Mouse (Mus musculus): ENCODE measurements at regions not wholly inside any gene's neighbourhood (a gene's known extent, or its start where the extent isn't known, plus 50 kb on each side); places are given as distances from the start of the nearest gene placed in this dataset.

DNA sequence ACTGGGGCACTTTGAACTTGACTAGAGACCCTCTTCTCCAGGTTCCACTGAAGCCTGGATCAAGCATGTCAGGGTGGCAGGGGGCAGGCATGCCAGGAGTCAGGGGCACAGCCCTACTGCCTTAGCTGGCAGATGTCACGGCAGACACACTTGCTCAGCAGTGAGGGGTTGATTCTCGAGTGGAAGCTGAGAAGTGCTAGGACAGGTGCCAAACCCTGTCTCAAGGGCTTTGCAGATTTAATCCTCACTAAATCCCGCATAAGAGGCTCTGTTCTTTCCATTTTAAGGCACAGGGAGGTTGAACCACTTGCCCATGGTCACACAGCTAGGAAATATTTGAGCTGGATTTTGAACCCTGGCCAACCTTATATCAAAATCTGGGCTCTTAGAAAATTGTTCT, 223.5 kb upstream of the Mvb12b start:
- DNase-seq (ENCODE audit: low spot score in 2 of 2): no peak

- no peak for DNase-seq (ENCODE audit: low spot score in 2 of 2)
Observed at GRCm38 (mm10) chr2:34110582-34110981, 222.8 kb upstream of the Mvb12b start.

DNA sequence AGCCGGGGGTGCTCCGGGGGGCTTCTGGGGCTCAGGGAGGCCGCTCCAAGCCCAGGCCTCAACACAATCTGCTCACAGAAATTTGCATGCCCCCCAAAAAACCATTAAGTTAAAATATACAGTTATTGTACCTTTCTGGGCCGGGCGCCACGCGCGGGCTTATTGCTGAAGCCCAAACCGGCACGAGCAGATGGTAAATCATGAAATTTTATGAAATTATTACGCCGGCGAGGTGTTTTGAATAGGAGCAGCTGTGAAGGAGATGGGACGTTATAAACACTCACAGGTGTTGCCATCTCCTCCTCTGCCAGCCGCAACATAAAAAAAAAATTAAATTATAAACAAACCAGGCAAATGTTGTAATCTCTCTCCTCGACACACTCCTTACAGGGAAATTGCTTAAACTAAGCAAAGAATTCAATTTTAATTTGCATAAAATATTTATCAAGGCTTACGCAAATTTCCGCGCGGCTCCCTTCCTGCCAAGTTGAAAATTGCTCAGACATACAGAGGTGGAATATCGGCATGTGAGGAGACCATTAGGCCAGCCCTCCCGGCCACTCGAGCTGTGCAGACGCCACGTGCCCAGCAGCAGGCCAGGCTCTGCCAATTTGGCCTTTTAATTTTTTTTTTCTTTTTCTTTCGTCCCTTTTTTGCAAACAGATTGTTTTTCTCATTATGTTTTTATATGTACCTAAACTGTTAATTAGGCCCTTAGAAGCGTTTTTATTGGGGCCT, 220.0 kb upstream of the Mvb12b start:
- DNase-seq (ENCODE audit: low spot score in 2 of 2): peak; percentile 21 to 48

- DNase-seq (ENCODE audit: low spot score in 2 of 2): no peak
Observed at GRCm38 (mm10) chr2:34106837-34107565, 219.3 kb upstream of the Mvb12b start.

- DNase-seq (ENCODE audit: low spot score in 2 of 2): no peak
Observed at GRCm38 (mm10) chr2:34106245-34106644, 218.5 kb upstream of the Mvb12b start.

DNA sequence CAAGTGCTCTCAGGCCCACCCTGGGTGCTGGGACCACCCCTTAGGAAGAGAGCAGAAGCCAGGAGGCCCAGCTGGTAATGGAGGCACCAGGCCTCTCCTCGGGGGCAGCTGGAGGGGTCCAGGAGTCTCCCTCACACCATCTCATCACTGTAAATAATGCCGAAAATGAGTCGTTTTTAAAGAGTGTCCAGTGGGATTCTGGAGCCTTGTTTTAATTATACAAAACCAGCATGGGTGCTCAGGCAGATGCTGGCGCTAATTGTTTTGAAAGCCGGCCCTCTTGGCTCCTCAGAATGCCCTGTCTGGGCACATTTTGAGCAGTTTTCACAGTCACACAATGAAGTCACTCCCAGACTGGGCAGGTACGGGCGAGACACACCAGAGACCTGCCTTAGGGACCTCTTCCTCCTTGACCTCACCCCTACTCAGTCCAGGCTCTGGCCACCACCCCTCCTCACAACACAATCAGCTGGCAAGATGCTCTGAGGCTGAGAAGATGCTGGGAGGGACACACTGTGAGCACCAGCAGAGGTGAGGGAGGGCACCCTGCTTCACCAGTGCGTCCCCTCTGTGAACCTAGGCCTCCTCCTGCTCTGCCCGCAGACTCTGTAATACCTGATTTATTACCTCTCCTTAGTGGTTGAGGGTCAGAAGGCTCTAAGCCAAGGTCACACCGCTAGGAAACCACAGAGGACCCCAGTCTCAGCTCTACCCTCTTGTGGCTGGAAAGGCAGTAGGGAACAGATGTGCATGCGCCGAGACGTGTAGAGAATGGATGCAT, 217.7 kb upstream of the Mvb12b start:
- no peak for DNase-seq (ENCODE audit: low spot score in 2 of 2)

DNA sequence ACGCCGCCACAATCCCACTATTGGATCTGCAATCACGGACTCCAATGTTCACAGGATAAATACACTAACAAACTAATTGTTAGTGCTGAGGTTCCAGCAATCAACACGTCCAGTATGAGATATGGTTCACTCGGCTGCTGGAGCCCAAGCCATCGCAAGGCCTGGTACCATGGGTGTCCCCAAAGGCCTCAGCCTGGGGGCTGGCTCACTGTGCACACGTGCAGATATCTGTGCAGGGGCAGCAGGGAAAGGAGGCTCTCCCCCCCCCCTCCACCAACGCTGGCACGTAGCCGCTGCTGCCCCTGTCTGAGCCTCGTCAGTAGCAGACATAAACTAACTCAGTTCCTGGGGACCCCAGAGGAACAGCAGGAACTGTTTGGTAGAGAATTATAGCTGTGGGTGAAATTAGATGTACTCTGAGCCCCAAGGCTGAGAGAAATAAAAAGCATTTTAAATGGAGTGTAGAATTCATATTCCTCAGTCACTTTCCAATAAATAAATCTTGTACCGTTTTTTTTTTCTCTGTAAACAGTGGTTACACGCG, 210.3 kb upstream of the Mvb12b start:
- DNase-seq (ENCODE audit: low spot score in 2 of 2): no peak

DNA sequence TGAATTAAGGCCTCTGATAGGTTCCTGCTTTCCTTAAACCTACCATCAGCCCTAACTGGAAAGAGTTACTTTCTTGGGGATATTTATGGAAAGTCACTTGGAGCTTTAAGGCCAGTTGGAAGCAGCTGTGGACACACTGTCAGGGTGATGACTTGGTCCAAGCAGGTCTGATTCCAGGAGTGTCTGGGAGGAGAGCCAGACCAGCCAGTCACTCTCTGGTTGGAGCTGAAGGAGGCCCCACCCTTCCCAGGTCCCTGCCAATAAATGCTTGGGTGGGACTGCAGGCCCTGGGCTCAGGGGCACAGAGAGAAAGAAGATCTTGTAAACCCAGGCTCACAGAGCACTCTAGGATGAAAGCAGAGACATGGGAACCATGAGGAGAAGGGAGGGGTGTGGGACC, 208.8 kb upstream of the Mvb12b start:
- DNase-seq (ENCODE audit: low spot score in 2 of 2): no peak

DNA sequence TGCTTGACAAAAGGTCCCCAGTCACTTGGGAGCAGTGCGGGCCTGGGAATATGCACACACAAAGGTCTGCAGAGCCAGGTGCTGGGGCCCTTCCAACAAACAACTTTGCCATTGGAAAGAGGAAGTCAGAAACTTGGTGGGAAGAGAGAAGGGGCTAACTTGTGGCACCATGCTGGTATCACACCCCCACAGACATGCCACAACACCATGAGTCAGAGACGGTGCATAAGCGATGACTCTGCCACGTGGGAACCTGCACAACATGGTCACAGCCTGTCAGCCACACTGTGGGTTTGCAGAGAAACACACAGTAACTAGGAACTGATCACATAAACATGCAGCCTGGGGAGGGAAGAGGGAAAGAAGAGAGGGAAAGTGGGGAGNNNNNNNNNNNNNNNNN, 201.1 kb upstream of the Mvb12b start:
- DNase-seq (ENCODE audit: low spot score in 2 of 2): peak; percentile 27 to 39

DNA sequence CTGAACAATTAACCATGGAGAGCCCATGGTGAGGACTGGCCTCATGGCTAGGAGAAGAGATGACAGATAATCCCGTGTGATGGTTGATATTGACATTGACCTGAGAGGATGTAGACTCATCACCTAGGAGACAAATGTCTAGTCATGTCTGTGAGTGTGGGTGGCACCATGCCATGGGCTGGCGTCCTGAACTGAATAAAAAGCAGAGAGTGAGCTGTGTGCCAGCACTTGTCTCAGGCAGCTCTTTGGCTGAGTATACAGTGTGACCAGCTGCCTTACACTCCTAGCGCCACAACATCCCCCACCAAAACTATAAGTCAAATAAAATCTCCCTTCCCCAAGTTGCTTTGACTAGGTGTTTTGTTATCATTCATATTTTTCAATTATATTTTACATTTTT, 198.4 kb upstream of the Mvb12b start:
- peak; percentile 21 to 23 for DNase-seq (ENCODE audit: low spot score in 2 of 2)

DNA sequence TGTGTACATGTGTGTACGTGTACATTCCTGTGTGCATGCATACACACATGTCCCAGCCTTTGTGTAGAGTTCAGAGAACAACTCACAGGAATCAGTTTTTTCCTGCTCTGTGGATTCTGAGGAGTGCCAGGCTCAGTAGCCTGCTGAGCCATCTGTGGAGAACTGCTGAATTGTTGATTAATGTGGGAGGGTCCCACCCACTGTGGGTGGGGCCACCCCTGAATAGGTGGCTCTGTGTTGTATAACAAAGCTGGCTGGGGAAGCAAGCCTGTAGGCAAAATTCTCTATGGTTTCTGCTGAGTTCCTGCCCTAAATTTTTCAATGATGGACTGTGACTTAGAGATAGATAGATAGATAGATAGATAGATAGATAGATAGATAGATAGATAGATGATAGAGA, 196.8 kb upstream of the Mvb12b start:
- peak; percentile 46 to 49 for DNase-seq (ENCODE audit: low spot score in 2 of 2)

GRCm38 (mm10) chr2:34082486-34082885, 194.7 kb upstream of the Mvb12b start:
- DNase-seq (ENCODE audit: low spot score in 2 of 2): no peak

DNA sequence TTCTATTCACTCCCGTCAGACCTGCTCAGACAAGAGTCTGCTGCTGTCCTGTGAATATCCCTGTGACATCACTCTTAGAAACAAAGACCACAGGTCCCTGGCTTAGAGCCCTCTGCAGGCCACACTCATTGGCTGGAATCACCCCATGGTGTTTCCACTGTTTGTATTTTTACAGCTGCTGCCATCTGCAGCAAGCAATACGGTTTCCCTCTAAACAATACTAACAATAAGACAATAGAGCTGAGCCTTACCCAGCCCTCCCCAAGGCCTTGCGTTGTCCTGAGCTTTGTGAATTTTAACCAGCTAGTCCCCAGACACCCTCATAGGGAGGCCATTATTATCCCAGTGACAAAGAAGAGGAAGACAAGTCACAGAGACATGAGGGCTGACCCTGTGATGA, 192.4 kb upstream of the Mvb12b start:
- DNase-seq (ENCODE audit: low spot score in 2 of 2): no peak

DNA sequence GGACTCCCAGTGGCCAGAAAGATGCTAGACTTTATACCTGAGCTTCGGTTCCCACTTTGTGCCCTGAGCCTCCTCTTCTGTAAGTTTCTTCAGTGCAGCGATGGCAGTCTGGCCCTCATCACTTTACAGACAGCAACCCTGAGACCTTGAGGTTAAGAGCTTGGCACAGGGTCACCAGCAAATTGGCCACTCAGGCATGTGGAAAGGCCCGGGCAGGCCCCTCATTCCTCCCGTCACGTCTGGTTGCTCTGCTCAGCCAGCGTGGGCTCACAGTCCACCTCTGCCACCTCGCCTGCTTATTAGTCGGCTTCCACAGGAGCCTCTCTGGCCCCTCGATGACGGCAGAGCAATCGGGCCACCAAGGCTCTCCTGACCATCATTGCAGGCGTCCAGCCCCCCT, 191.5 kb upstream of the Mvb12b start:
- no peak for DNase-seq (ENCODE audit: low spot score in 2 of 2)

- no peak for DNase-seq (ENCODE audit: low spot score in 2 of 2)
Observed at GRCm38 (mm10) chr2:34078875-34079262, 191.1 kb upstream of the Mvb12b start.

- DNase-seq (ENCODE audit: low spot score in 2 of 2): no peak
Observed at GRCm38 (mm10) chr2:34078248-34078874, 190.6 kb upstream of the Mvb12b start.

- DNase-seq (ENCODE audit: low spot score in 2 of 2): no peak
Observed at GRCm38 (mm10) chr2:34076346-34076745, 188.6 kb upstream of the Mvb12b start.

DNA sequence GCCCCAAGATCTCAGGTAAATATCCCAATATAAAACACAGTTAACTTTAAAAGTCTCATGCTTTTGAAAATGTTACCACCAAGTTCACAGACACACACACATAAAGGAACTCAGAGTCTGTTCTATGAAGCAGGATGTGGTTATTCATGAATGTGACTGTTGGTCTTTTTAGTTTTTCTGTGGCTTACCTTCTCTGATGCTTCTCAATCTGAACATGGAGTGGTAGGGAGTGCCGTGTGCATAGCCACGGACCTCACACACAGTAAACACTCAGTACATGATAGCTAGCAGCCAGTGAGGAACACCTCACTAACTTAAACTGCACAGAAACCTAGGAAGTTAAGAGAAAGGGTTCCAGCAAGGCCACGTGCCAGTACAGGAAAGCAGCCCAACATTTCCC, 186.3 kb upstream of the Mvb12b start:
- no peak for DNase-seq (ENCODE audit: low spot score in 2 of 2)

DNA sequence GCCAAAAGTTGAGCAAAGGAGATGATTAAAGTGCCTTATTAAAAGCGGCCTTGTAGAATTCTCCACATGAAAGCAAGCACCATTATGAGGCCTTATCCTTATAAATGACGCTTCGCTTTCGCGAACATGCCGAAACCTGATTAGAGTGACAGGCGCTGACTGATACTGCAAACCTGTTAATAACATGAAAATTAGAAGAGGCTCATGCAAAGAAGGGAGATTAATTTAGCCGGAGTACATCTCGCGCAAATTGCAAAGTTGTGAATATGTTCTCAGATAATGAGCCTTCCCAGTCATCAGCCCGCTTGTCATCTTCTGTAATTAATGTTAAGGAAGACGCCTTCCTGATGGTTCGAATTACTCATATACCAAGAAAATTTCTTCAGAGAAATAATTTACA, 177.8 kb upstream of the Mvb12b start:
- DNase-seq (ENCODE audit: low spot score in 2 of 2): no peak

GRCm38 (mm10) chr2:34065090-34065489, 177.3 kb upstream of the Mvb12b start:
- DNase-seq (ENCODE audit: low spot score in 2 of 2): no peak

DNA sequence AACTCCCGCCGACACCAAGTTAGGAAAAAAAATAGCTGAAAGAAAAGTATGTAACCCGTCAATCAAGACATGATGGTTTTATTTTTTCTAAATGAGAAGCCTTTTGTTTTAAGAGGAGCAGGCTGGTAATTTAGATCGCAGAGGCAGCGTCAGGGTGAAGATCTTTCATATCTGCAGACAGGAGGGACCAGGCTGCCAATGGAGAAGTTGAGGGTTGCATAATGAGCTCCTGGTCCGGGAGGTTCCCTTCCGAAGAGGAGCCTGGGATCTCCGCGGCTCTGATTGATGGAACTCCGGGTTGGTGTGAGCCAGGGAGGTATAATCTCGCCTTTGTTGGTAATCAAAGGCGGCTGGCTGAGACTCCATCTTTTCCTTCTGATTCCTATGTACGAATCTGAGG, 168.8 kb upstream of the Mvb12b start:
- DNase-seq (ENCODE audit: low spot score in 2 of 2): no peak

DNA sequence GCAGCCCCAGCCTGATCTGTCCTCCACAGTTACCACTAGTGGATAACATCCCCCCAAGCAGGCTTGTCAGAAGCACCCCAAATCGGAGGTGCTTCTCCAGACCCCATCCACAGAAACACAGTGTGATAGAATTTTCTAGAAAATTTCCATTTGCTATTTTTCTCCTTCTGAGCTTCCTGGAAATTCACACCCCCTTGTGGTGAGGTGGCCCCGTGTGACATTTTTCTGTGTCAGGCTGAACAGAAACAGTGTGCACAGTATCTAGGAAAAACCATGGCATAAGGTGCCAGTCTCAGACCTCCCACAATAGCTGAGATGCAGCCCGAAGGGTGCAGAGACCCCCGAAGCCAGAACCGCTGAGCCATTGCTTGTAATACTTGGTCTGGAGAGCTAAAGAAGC, 155.3 kb upstream of the Mvb12b start:
- no peak for DNase-seq (ENCODE audit: low spot score in 2 of 2)
